Mouse (Mus musculus) lung, postnatal 4 days (tissue): Measurements from ENCODE around the gene B3gnt2.
A peak's percentile ranks its signal among the peaks of the same experiment; 100 is the strongest.

Source experiments
- DNase-seq, 2 experiments: peaks; one replicate each; pipeline ENCODE4 v3.0.0; 2021

B3gnt2 gene

GRCm38 (mm10) chr11:22813427-22813826 lies 47.3 kb downstream of the B3gnt2 start:
- no peak for DNase-seq

GRCm38 (mm10) chr11:22811413-22811812 lies 49.3 kb downstream of the B3gnt2 start:
- no peak for DNase-seq

GRCm38 (mm10) chr11:22809465-22810096 lies 51.2 kb downstream of the B3gnt2 start:
- DNase-seq, result no peak

GRCm38 (mm10) chr11:22808040-22808439 lies 52.7 kb downstream of the B3gnt2 start:
- DNase-seq, result no peak

GRCm38 (mm10) chr11:22805171-22805570 lies 55.6 kb downstream of the B3gnt2 start:
- no peak for DNase-seq

- DNase-seq, result peak; percentile 65 to 72
Observed at GRCm38 (mm10) chr11:22799987-22800424, 60.8 kb downstream of the B3gnt2 start.

- DNase-seq, result no peak
Observed at GRCm38 (mm10) chr11:22798916-22799315, 61.8 kb downstream of the B3gnt2 start.

GRCm38 (mm10) chr11:22794734-22795133 lies 66.0 kb downstream of the B3gnt2 start:
- no peak for DNase-seq

- no peak for DNase-seq
Observed at GRCm38 (mm10) chr11:22793881-22794203, 66.9 kb downstream of the B3gnt2 start.

GRCm38 (mm10) chr11:22793176-22793880 lies 67.4 kb downstream of the B3gnt2 start:
- no peak for DNase-seq

- DNase-seq, result no peak
Observed at GRCm38 (mm10) chr11:22792149-22792548, 68.6 kb downstream of the B3gnt2 start.

GRCm38 (mm10) chr11:22791726-22792125 lies 69.0 kb downstream of the B3gnt2 start:
- DNase-seq, result no peak

GRCm38 (mm10) chr11:22787833-22788232 lies 72.9 kb downstream of the B3gnt2 start:
- DNase-seq, result no peak

- DNase-seq, result no peak
Observed at GRCm38 (mm10) chr11:22784477-22784876, 76.3 kb downstream of the B3gnt2 start.

- DNase-seq, result peak; percentile 51 to 57
Observed at GRCm38 (mm10) chr11:22782705-22783124, 78.0 kb downstream of the B3gnt2 start.

- no peak for DNase-seq
Observed at GRCm38 (mm10) chr11:22781190-22781589, 79.6 kb downstream of the B3gnt2 start.

GRCm38 (mm10) chr11:22780761-22781160 lies 80.0 kb downstream of the B3gnt2 start:
- peak in 1 of 2 experiments; percentile 28 for DNase-seq

GRCm38 (mm10) chr11:22779821-22780551 lies 80.8 kb downstream of the B3gnt2 start:
- DNase-seq, result peak in 1 of 2 experiments; percentile 33

GRCm38 (mm10) chr11:22778596-22778995 lies 82.2 kb downstream of the B3gnt2 start:
- DNase-seq, result no peak

GRCm38 (mm10) chr11:22777531-22777930 lies 83.2 kb downstream of the B3gnt2 start:
- DNase-seq, result no peak

GRCm38 (mm10) chr11:22774821-22775220 lies 85.9 kb downstream of the B3gnt2 start:
- no peak for DNase-seq

GRCm38 (mm10) chr11:22766238-22766637 lies 94.5 kb downstream of the B3gnt2 start:
- DNase-seq, result no peak

GRCm38 (mm10) chr11:22765425-22765824 lies 95.3 kb downstream of the B3gnt2 start:
- no peak for DNase-seq
